Mouse (Mus musculus): ENCODE results near the gene Chd2.

- TF ChIP-seq CTCF (IDR thresholded peaks at IDR 0.05; ENCODE audit: extremely low read depth, insufficient read depth, insufficient read length, insufficient replicate concordance): no peak
- TF ChIP-seq POLR2A (IDR thresholded peaks at IDR 0.05; ENCODE audit: low read depth, low read length): no peak
These were observed 46.8 kb upstream of the Chd2 start for GRCm38 (mm10) chr7:73588351-73588906.
